Mouse (Mus musculus) liver, embryonic 16.5 days (tissue): ENCODE data around the gene 4933425L06Rik. TPM values are rescaled to one million over a fixed set of nuclear protein-coding genes. Genes with fewer than 3 reads are reported as not detected.

ENCODE experiments used
- ATAC-seq: fragments of 200-750 bp; cut with Nextera tagmentation; 2 replicates; pipeline ENCODE4 v1.8.0; 2017; ENCODE audit warnings: low read depth, mild to moderate bottlenecking, moderate number of reproducible peaks, moderate library complexity
- H3K27ac ChIP-seq: fragments of 300-500 bp; sonication (generic); 2 replicates; pipeline ENCODE4 v1.5.1; 2014; ENCODE audit warnings: mild to moderate bottlenecking, low read length
- H3K27me3 ChIP-seq: fragments of 300-500 bp; sonication (generic); 2 replicates; pipeline ENCODE4 v1.6.1; 2014; ENCODE audit warnings: low read depth, low read length, mixed read lengths; ENCODE audit not compliant: control insufficient read depth, insufficient read depth
- H3K36me3 ChIP-seq: fragments of 300-500 bp; sonication (generic); 2 replicates; pipeline ENCODE4 v1.6.1; 2014; ENCODE audit warnings: mild to moderate bottlenecking; ENCODE audit not compliant: control insufficient read depth, insufficient read depth
- H3K4me1 ChIP-seq: fragments of 300-500 bp; sonication (generic); 2 replicates; pipeline ENCODE4 v1.6.1; 2014; ENCODE audit warnings: low read depth, low read length, mixed read lengths; ENCODE audit not compliant: control insufficient read depth
- H3K4me2 ChIP-seq: fragments of 300-500 bp; sonication (generic); 2 replicates; pipeline ENCODE4 v1.6.1; 2014; ENCODE audit warnings: low read depth, low read length, mixed read lengths
- H3K4me3 ChIP-seq: fragments of 300-500 bp; sonication (generic); 2 replicates; pipeline ENCODE4 v1.5.1; 2014; ENCODE audit warnings: low read depth, mild to moderate bottlenecking, low read length
- H3K9ac ChIP-seq: fragments of 300-500 bp; sonication (generic); 2 replicates; pipeline ENCODE4 v1.6.1; 2014; ENCODE audit warnings: low read depth, low read length
- H3K9me3 ChIP-seq: fragments of 300-500 bp; sonication (generic); replicated peaks from 2 replicates; pipeline ENCODE4 v1.6.1; 2016; ENCODE audit warnings: low read length; ENCODE audit not compliant: control insufficient read depth
- WGBS: fragments of 180-500 bp; shearing (Covaris S2); extraction: QIAGEN DNeasy Blood & Tissue Kit; methylation state at CpG from one replicate; pipeline ENCODE4 v1.1.7; 2014; ENCODE audit not compliant: insufficient replicate concordance; 5-methylcytosine and 5-hydroxymethylcytosine counted together
- polyA plus RNA-seq: library from polyadenylated mRNA; unstranded; fragments of >200 nt; fragmentation: Nextera tagmentation; extraction: Ambion mirVana; gene quantifications from 2 replicates; pipeline ENCODE4 v1.2.1, GENCODE M21; 2015

The 4933425L06Rik gene
- polyA plus RNA-seq, 1 experiment from 2014 or later: not detected

- 62% methylated on average over 3 of the region's 3 CpGs for WGBS
- Histone ChIP-seq H3K27ac (no peak overlapping the region), H3K36me3 (no peaks in the 10 kb centered on the region)
These were observed 68.1 kb downstream of the 4933425L06Rik start for GRCm38 (mm10) chr13:105150006-105150405.

GRCm38 (mm10) chr13:105153955-105154354 is 72.0 kb downstream of the 4933425L06Rik start:
- Histone ChIP-seq H3K4me2 (no peak overlapping the region), H3K36me3 (no peaks in the 10 kb centered on the region), H3K9ac (no peak overlapping the region), H3K27ac (no peak overlapping the region), H3K4me3 (no peak overlapping the region), H3K27me3 (no peaks in the 10 kb centered on the region), H3K4me1 (no peaks in the 10 kb centered on the region; the same call in 1 of the 2 replicates), H3K9me3 (no peaks in the 10 kb centered on the region)
- ATAC-seq: no peak
- 50% methylated on average over 4 of the region's 4 CpGs for WGBS

More at GRCm38 (mm10) chr13:105150006-105150405, 68.1 kb downstream of the 4933425L06Rik start:
- H3K9ac ChIP-seq: no peak overlapping the region
- no peak overlapping the region for H3K4me2 ChIP-seq
- H3K4me1 ChIP-seq: no peaks in the 10 kb centered on the region; the same call in 1 of the 2 replicates
- H3K4me3 ChIP-seq: no peak overlapping the region
- H3K27me3 ChIP-seq: no peaks in the 10 kb centered on the region
- no peak for ATAC-seq
- H3K9me3 ChIP-seq: no peaks in the 10 kb centered on the region

GRCm38 (mm10) chr13:105165441-105165840 is 83.5 kb downstream of the 4933425L06Rik start:
- H3K4me3 ChIP-seq: no peak overlapping the region
- no peak for ATAC-seq
- H3K9ac ChIP-seq: no peak overlapping the region
- 64% methylated on average over 6 of the region's 6 CpGs for WGBS
- H3K36me3 ChIP-seq: no peaks in the 10 kb centered on the region
- H3K27me3 ChIP-seq: no peaks in the 10 kb centered on the region
- H3K9me3 ChIP-seq: no peaks in the 10 kb centered on the region
- no peak overlapping the region for H3K27ac ChIP-seq
- H3K4me1 ChIP-seq: no peaks in the 10 kb centered on the region
- H3K4me2 ChIP-seq: no peak overlapping the region

Other genes with a start within 250 kb of the 4933425L06Rik start
- gene Shisal2b, start 218.2 kb upstream of the 4933425L06Rik start, polyA plus RNA-seq: not detected in 2 replicates
- gene Rgs7bp, start 27.2 kb upstream of the 4933425L06Rik start, polyA plus RNA-seq: 0.29 and 0.31 TPM in 2 replicates
- gene Rnf180, start 212.7 kb downstream of the 4933425L06Rik start, polyA plus RNA-seq: 0.54 and 0.59 TPM in 2 replicates